Mouse (Mus musculus) midbrain, postnatal 0 days (tissue): ENCODE results near the gene Igfbp3. TPM values are rescaled to one million over a fixed set of nuclear protein-coding genes. Genes with fewer than 3 reads are reported as not detected.

Experiments used
- ATAC-seq: fragments of 200-750 bp; cut with Nextera tagmentation; 2 replicates; pipeline ENCODE4 v1.8.0; 2017; ENCODE audit warnings: moderate number of reproducible peaks, mild to moderate bottlenecking, moderate TSS enrichment, moderate library complexity; ENCODE audit not compliant: low FRiP score
- DNase-seq: peaks from one replicate; pipeline ENCODE4 v3.0.0-alpha.2; 2015; ENCODE audit warnings: low spot score
- H3K27ac ChIP-seq: fragments of 300-500 bp; sonication (generic); 2 replicates; pipeline ENCODE4 v1.5.1; 2014; ENCODE audit warnings: low read depth, mild to moderate bottlenecking, low read length, mixed read lengths
- H3K27me3 ChIP-seq: fragments of 300-500 bp; sonication (generic); 2 replicates; pipeline ENCODE4 v1.6.1; 2014; ENCODE audit warnings: low read length, control low read depth, mixed read lengths; ENCODE audit not compliant: insufficient read depth
- H3K36me3 ChIP-seq: fragments of 300-500 bp; sonication (generic); 2 replicates; pipeline ENCODE4 v1.6.1; 2014; ENCODE audit warnings: low read length, control low read depth, mixed read lengths; ENCODE audit not compliant: insufficient read depth
- H3K4me1 ChIP-seq: fragments of 300-500 bp; sonication (generic); 2 replicates; pipeline ENCODE4 v1.6.1; 2014; ENCODE audit warnings: mild to moderate bottlenecking, control low read depth, antibody characterized with exemption, low read length, mixed read lengths; ENCODE audit not compliant: insufficient read depth
- H3K4me2 ChIP-seq: fragments of 300-500 bp; sonication (generic); 2 replicates; pipeline ENCODE4 v1.6.1; 2014; ENCODE audit warnings: low read depth, mild to moderate bottlenecking, low read length, mixed read lengths; ENCODE audit not compliant: poor library complexity, severe bottlenecking
- H3K4me3 ChIP-seq: fragments of 300-500 bp; sonication (generic); 2 replicates; pipeline ENCODE4 v1.5.1; 2014; ENCODE audit warnings: low read depth, mild to moderate bottlenecking, low read length, moderate library complexity
- H3K9ac ChIP-seq: fragments of 300-500 bp; sonication (generic); replicated peaks from 2 replicates; pipeline ENCODE4 v1.6.1; 2014; ENCODE audit warnings: mild to moderate bottlenecking, low read length, moderate library complexity, mixed read lengths; ENCODE audit not compliant: poor library complexity, severe bottlenecking
- H3K9me3 ChIP-seq: fragments of 300-500 bp; sonication (generic); 2 replicates; pipeline ENCODE4 v1.6.1; 2016; ENCODE audit warnings: low read length, control low read depth
- CTCF ChIP-seq: IDR thresholded peaks from 2 replicates; pipeline ENCODE4 v1.5.1; 2016; ENCODE audit warnings: antibody characterized with exemption, mild to moderate bottlenecking
- WGBS: fragments of 180-500 bp; shearing (Covaris S2); extraction: QIAGEN DNeasy Blood & Tissue Kit; methylation state at CpG from one replicate; pipeline ENCODE4 v1.1.7; 2014; 5-methylcytosine and 5-hydroxymethylcytosine counted together
- polyA plus RNA-seq: library from polyadenylated mRNA; unstranded; fragments of >200 nt; fragmentation: Nextera tagmentation; extraction: Ambion mirVana; gene quantifications from 2 replicates; pipeline ENCODE4 v1.2.1, GENCODE M21; 2015
- total RNA-seq: library from RNA; depleted of rRNA; stranded (reverse); fragments of >200 nt; gene quantifications from 2 replicates; pipeline ENCODE4 v1.2.3, GENCODE M21; 2014

Igfbp3 gene
- total and polyA plus RNA-seq, 2 experiments from 2014 or later: 19.4 to 38.0 TPM

DNA sequence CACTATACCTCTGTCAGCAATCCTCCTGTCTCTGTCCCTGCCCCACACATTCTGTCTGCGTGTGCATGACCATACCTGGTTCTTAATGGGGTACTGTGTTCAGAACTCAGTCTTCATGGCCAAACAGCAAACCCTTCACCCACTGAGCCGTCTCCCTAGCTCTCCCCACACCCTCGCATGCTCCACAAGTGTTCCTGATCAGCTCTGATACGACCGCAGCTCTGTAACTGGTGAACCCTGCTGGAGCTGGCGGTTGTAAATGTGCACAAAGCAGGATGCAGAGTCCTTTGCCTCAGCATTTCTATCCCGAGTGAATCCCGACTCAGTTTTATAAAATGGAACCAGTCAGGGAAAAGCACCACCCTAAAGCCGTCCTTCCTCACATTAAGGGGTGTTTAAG is 9.9 kb downstream of the Igfbp3 start:
- WGBS: 94% methylated on average over 9 of the region's 9 CpGs
- H3K36me3 ChIP-seq: no peaks in the 10 kb centered on the region; the same call in 1 of the 2 replicates
- DNase-seq (no peak), ATAC-seq (no peak)
- no peaks in the 10 kb centered on the region for H3K27me3 ChIP-seq
- H3K4me2 ChIP-seq: no peak overlapping the region
- H3K9ac ChIP-seq: no peak overlapping the region
- no peaks in the 10 kb centered on the region for H3K9me3 ChIP-seq
- no peaks in the 10 kb centered on the region for H3K4me1 ChIP-seq
- no peak for TF ChIP-seq CTCF
- no peak overlapping the region for H3K4me3 ChIP-seq
- no peak overlapping the region for H3K27ac ChIP-seq

DNA sequence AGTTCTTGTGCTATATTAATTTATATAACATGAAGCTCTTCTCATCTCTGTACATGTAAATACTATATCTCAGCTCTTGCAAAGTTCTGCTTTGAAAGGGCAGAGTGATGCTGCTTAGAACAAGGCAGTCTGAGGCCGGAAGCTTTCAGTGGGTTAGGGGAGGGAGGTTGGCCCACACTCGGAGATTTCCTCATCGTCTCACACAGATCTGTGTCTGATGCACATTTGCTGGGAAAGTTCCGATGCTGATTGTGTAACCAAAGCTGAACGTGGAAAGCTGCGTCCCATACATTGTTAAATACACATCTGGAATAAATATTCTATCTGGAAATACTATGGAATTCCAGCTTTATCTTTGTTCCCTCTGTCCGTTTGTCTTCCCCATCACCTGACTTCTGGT is 11.5 kb downstream of the Igfbp3 start:
- Histone ChIP-seq H3K9me3 (no peaks in the 10 kb centered on the region), H3K27me3 (peaks cover 4% of the 10 kb centered on the region; the same call in 1 of the 2 replicates), H3K4me1 (no peaks in the 10 kb centered on the region; the same call in 1 of the 2 replicates), H3K4me3 (no peak overlapping the region), H3K4me2 (no peak overlapping the region), H3K9ac (no peak overlapping the region), H3K27ac (no peak overlapping the region), H3K36me3 (no peaks in the 10 kb centered on the region)
- ATAC-seq (no peak), DNase-seq (no peak)
- 86% methylated on average over 7 of the region's 7 CpGs for WGBS
- TF ChIP-seq CTCF: no peak

DNA sequence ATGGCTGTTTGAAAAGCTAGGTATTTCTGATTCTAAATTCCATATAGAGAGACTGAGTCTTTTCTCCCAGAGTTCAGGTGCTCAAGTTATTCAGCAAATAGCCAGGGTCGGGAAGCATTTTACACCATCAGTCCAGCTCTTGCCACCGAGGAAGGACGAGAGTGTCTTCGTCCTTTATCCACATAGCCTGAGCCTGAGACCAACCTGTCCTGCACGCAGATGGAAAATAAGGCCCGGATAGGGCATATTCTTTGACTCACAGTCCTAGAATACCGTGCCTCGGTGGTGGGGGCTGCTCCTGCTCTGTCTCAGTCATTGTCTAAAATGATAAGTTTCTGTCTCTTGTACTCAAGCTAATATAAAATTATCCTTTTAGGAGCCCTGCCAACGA is 13.3 kb downstream of the Igfbp3 start:
- no peaks in the 10 kb centered on the region for H3K9me3 ChIP-seq
- H3K27ac ChIP-seq: no peak overlapping the region
- TF ChIP-seq CTCF: no peak
- DNase-seq (no peak), ATAC-seq (no peak)
- peaks cover 4% of the 10 kb centered on the region; the same call in 1 of the 2 replicates for H3K27me3 ChIP-seq
- 83% methylated on average over 9 of the region's 9 CpGs for WGBS
- no peaks in the 10 kb centered on the region; the same call in 1 of the 2 replicates for H3K4me1 ChIP-seq
- no peak overlapping the region for H3K9ac ChIP-seq
- no peak overlapping the region for H3K4me2 ChIP-seq
- H3K4me3 ChIP-seq: no peak overlapping the region
- no peaks in the 10 kb centered on the region for H3K36me3 ChIP-seq

DNA sequence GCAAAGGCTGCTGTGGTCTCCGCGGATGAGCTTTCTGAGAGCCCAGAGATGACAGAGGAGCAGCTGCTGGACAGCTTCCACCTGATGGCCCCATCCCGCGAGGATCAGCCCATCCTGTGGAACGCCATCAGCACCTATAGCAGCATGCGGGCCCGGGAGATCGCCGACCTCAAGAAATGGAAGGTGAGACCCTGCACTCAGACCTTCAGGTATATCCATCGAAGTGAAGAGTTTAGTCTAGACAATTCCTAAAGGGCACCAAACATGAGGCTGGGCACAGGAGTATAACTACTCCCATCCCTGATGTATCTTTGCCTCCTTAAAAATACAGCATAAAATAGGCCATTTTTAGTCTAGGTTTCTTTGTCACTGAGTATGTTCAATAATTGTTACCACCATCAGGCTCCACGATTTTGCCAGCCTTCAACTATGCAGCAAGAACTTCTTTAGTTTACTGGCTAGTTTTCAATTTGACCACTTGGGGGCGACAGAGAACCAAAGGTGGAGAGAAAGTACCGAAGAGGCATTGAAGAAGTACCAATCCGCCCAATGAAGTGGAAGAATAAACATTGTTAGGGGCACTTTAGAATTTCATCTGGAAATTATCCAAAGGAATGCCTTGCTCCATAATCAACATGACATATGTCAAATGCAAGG is 13.9 kb downstream of the Igfbp3 start:
- no peaks in the 10 kb centered on the region for H3K9me3 ChIP-seq
- ATAC-seq (no peak), DNase-seq (peak; percentile 84)
- H3K27ac ChIP-seq: no peak overlapping the region
- no peak overlapping the region for H3K4me3 ChIP-seq
- H3K9ac ChIP-seq: no peak overlapping the region
- WGBS: 58% methylated on average over 14 of the region's 14 CpGs
- peaks cover 4% of the 10 kb centered on the region; the same call in 1 of the 2 replicates for H3K27me3 ChIP-seq
- H3K36me3 ChIP-seq: no peaks in the 10 kb centered on the region
- TF ChIP-seq CTCF: peak; percentile 90
- H3K4me1 ChIP-seq: no peaks in the 10 kb centered on the region; the same call in 1 of the 2 replicates
- no peak overlapping the region for H3K4me2 ChIP-seq

DNA sequence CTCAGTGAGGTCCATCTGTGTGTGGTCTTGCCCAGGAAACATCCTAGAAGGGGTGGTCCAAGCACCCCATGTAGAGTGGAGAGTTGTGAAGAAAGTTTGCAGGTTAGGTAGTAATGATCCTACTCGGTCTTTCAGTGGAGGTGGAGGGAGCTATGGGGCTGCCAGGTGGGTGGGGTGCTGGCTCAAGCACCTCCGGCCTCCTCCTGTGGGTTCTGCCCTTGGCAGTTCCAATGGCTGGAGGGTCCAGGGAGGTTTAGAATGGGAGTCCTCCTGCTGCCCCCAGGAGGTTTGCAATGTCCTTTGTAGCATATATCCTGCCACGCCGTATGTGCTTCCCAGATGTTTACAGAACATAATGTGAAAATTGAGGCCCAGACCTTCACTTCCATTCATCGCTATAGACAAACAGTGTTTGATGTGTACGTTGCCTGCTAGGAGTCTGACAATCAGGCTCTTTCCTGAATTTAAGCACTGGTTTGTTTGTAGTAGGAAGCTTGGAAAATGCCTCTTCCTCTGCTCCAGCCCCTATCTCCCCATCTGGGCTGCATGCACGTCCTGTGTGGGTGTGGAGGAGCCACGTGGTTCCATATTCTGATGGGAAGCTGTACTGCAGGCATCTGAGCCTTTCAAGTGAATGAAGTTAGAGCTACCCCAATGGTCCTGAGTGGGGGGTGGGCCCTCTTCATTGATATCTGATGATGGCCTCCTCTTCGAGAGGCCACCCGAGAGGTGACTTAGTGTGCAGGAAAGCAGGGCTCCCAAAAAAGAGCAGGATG is 15.1 kb downstream of the Igfbp3 start:
- TF ChIP-seq CTCF: no peak
- ATAC-seq (no peak), DNase-seq (no peak)
- H3K27me3 ChIP-seq: peaks cover 4% of the 10 kb centered on the region; the same call in 1 of the 2 replicates
- no peak overlapping the region for H3K9ac ChIP-seq
- H3K9me3 ChIP-seq: no peaks in the 10 kb centered on the region
- H3K27ac ChIP-seq: no peak overlapping the region
- no peaks in the 10 kb centered on the region; the same call in 1 of the 2 replicates for H3K4me1 ChIP-seq
- 85% methylated on average over 10 of the region's 10 CpGs for WGBS
- no peak overlapping the region for H3K4me2 ChIP-seq
- no peak overlapping the region for H3K4me3 ChIP-seq
- no peaks in the 10 kb centered on the region for H3K36me3 ChIP-seq

DNA sequence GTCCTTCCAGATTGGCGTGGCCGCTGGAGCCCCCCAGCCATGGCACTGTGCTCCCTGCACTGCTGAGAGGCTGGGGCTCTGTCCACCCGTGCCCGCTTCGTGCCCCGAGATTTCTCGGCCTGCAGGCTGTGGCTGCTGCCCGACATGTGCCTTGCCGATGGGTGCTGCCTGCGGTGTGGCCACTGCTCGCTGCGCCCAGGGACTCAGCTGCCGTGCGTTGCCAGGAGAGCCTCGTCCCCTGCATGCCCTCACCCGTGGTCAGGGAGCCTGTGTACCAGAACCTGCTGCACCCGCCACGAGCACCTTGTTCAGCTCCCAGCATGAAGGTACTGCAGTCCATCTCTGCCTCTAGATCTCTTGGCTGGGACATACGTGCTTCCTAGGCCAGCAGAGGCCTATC is 15.7 kb downstream of the Igfbp3 start:
- 87% methylated on average over 19 of the region's 19 CpGs for WGBS
- TF ChIP-seq CTCF: no peak
- no peaks in the 10 kb centered on the region for H3K36me3 ChIP-seq
- no peak overlapping the region for H3K9ac ChIP-seq
- DNase-seq: no peak
- no peaks in the 10 kb centered on the region; the same call in 1 of the 2 replicates for H3K4me1 ChIP-seq
- H3K27me3 ChIP-seq: peaks cover 4% of the 10 kb centered on the region; the same call in 1 of the 2 replicates
- H3K4me2 ChIP-seq: no peak overlapping the region
- ATAC-seq: no peak
- no peak overlapping the region for H3K27ac ChIP-seq
- H3K9me3 ChIP-seq: no peaks in the 10 kb centered on the region
- H3K4me3 ChIP-seq: no peak overlapping the region
